Mouse (Mus musculus) hindbrain, embryonic 15.5 days (tissue): ENCODE data around the gene Swap70. TPM values are rescaled to one million over a fixed set of nuclear protein-coding genes. Genes with fewer than 3 reads are reported as not detected.

Experiments
- ATAC-seq: fragments of 200-750 bp; cut with Nextera tagmentation; 2 replicates; pipeline ENCODE4 v1.8.0; 2017; ENCODE audit warnings: low read depth, moderate number of reproducible peaks, moderate TSS enrichment; ENCODE audit not compliant: low FRiP score
- H3K27ac ChIP-seq: fragments of 300-500 bp; sonication (generic); replicated peaks from 2 replicates; pipeline ENCODE4 v1.5.1; 2015; ENCODE audit warnings: mild to moderate bottlenecking, inconsistent platforms
- H3K27me3 ChIP-seq: fragments of 300-500 bp; sonication (generic); 2 replicates; pipeline ENCODE4 v1.6.1; 2015; ENCODE audit warnings: control low read depth, inconsistent platforms
- H3K36me3 ChIP-seq: fragments of 300-500 bp; sonication (generic); 2 replicates; pipeline ENCODE4 v1.6.1; 2015; ENCODE audit warnings: control low read depth, inconsistent platforms
- H3K4me1 ChIP-seq: fragments of 300-500 bp; sonication (generic); replicated peaks from 2 replicates; pipeline ENCODE4 v1.6.1; 2015; ENCODE audit warnings: control low read depth, inconsistent platforms
- H3K4me2 ChIP-seq: fragments of 300-500 bp; sonication (generic); 2 replicates; pipeline ENCODE4 v1.6.1; 2015; ENCODE audit warnings: moderate library complexity, mild to moderate bottlenecking, inconsistent platforms
- H3K4me3 ChIP-seq: fragments of 300-500 bp; sonication (generic); 2 replicates; pipeline ENCODE4 v1.5.1; 2015; ENCODE audit warnings: mild to moderate bottlenecking, inconsistent platforms
- H3K9ac ChIP-seq: fragments of 300-500 bp; sonication (generic); 2 replicates; pipeline ENCODE4 v1.6.1; 2015; ENCODE audit warnings: inconsistent platforms
- H3K9me3 ChIP-seq: fragments of 300-500 bp; sonication (generic); 2 replicates; pipeline ENCODE4 v1.6.1; 2016; ENCODE audit warnings: control low read depth, inconsistent platforms
- WGBS: fragments of 180-500 bp; shearing (Covaris S2); methylation state at CpG from one replicate; pipeline ENCODE4 v1.1.7; 2015; 5-methylcytosine and 5-hydroxymethylcytosine counted together
- polyA plus RNA-seq: library from polyadenylated mRNA; unstranded; fragments of >200 nt; fragmentation: Nextera tagmentation; extraction: Ambion mirVana; gene quantifications from 2 replicates; pipeline ENCODE4 v1.2.1, GENCODE M21; 2015

The Swap70 gene
- polyA plus RNA-seq, 1 experiment from 2014 or later, result 10.1 TPM

DNA sequence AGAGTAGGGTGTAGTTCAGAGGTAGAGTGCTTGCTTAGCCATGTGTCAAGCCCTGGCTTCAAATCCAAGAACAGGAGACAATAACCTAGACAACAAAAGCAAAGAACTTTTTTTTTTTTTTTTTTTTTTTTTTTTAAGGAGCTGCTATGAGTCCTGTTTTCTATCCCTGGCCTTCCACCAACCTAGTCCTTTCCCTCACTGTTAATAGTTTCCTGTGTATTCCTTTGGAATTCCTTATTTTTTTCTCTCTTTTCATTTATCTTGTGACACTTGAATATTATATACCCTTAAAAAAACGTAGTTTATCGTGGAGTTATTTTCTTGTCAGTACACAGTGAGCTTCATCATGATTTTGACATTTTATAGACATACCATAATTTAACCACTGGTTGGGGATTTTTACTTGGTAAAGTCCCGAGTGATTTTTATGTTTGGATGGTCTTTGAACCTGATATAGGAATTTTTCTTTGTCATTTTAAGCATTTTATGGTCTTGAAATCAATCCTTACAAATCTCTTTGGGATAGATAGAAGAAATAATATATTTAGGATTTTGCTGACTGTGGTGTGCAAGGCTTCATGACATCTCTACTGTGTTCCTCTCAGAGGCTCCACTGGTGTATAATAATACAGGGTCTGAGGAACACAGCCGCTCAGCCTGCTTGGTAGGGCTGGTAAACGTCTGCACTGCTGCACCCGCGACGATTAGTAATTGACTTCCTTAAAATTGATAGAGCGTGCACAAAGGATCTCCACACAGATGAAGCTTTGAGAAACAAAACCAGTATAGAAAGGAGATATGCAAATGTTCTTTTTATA lies 20.2 kb downstream of the Swap70 start:
- ATAC-seq, result no peak
- no peaks in the 10 kb centered on the region for H3K9me3 ChIP-seq
- H3K9ac ChIP-seq, result no peak overlapping the region
- no peak overlapping the region for H3K4me2 ChIP-seq
- no peak overlapping the region for H3K27ac ChIP-seq
- no peak overlapping the region for H3K4me3 ChIP-seq
- no peaks in the 10 kb centered on the region for H3K36me3 ChIP-seq
- WGBS, result 73% methylated on average over 9 of the region's 9 CpGs
- H3K4me1 ChIP-seq, result 0 out of 2 replicates have a peak, but pooled peaks cover 4% of the 10 kb centered on the region
- H3K27me3 ChIP-seq, result no peaks in the 10 kb centered on the region

DNA sequence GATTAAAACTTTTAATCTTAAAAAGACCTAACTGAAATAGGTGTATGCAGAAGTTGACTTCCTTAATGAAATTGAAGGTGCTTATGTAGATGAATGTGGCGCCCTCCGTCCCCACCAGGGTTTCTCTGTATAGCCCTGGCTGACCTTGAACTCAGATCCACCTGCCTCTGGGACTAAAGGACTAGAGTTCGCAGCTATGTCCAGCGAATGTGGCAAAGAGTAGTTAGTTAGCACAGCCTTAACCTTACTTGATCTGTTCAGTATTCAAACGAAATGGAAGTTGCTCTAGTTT lies 20.7 kb downstream of the Swap70 start:
- no peak overlapping the region for H3K27ac ChIP-seq
- no peaks in the 10 kb centered on the region for H3K9me3 ChIP-seq
- H3K36me3 ChIP-seq, result no peaks in the 10 kb centered on the region
- 0 out of 2 replicates have a peak, but pooled peaks cover 4% of the 10 kb centered on the region for H3K4me1 ChIP-seq
- ATAC-seq, result no peak
- H3K27me3 ChIP-seq, result no peaks in the 10 kb centered on the region
- no peak overlapping the region for H3K4me3 ChIP-seq
- H3K4me2 ChIP-seq, result no peak overlapping the region
- no peak overlapping the region for H3K9ac ChIP-seq
- 96% methylated on average over 5 of the region's 5 CpGs for WGBS

DNA sequence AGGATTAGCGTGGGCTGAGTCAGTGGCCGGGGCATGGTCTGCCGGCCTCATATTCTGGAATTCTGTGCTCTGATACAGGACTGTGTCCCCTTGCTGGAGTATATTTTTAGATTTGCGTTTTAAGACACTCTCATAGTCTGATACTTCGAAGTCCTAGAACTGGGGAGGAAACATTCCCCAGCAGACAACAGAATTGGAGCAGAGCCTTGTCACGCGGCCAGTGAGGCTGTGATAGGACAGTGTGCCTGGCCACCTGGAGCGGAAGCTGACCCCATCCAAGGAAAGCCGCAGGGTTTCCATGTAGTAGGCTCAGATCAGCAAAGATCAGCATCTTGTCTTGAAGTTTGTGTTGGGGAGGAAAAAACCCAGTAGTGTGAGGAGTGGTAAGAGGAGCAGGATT lies 23.6 kb downstream of the Swap70 start:
- WGBS, result 93% methylated on average over 9 of the region's 9 CpGs
- H3K27me3 ChIP-seq, result no peaks in the 10 kb centered on the region
- H3K9me3 ChIP-seq, result no peaks in the 10 kb centered on the region
- H3K4me2 ChIP-seq, result no peak overlapping the region
- H3K4me3 ChIP-seq, result no peak overlapping the region
- no peaks in the 10 kb centered on the region for H3K4me1 ChIP-seq
- no peak overlapping the region for H3K9ac ChIP-seq
- no peaks in the 10 kb centered on the region for H3K36me3 ChIP-seq
- no peak for ATAC-seq
- no peak overlapping the region for H3K27ac ChIP-seq

DNA sequence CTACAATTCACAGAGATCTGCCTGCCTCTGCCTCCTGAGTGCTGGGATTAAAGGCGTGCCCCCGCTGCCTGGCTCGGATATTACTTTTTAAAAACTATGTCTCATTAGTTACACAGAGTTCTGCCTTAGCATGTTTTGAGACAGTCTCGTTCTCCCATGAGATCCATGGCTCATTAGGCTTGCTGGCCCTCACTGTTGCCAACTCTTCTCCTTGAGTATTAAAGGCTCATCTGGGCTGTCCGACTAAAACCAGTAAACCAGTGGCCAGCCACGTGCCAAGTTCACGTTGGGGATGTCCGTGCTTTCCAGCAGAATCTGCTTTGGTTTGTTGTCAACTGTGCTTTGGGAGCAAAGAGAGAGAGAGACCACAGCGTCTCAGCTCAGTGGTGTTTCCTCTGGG lies 25.0 kb downstream of the Swap70 start:
- ATAC-seq, result no peak
- H3K4me1 ChIP-seq, result no peaks in the 10 kb centered on the region

DNA sequence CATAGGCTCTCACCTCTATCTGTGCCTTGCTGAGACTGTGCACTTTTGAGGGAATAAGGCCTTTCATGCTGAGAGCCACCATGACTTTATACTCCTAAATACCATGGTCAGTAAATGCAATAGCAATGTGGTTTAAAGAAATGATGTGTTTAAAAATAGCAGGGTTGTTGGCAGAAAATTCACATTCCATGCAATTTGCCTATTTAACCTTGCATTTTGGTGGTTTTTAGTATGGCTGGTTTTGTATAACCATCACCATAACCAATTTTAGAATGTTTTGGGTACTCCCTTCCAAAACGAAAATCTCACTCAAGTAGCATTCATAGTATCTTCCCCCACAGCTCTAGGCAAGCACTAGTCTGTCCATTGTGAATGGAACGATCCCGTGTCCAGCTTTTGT lies 26.3 kb downstream of the Swap70 start:
- Histone ChIP-seq H3K4me1 (no peaks in the 10 kb centered on the region), H3K4me3 (no peak overlapping the region), H3K9ac (no peak overlapping the region), H3K36me3 (no peaks in the 10 kb centered on the region), H3K9me3 (no peaks in the 10 kb centered on the region), H3K4me2 (no peak overlapping the region), H3K27me3 (no peaks in the 10 kb centered on the region), H3K27ac (no peak overlapping the region)
- WGBS, result 94% methylated on average over 3 of the region's 3 CpGs
- no peak for ATAC-seq

More for the DNA sequence above, 25.0 kb downstream of the Swap70 start:
- no peak overlapping the region for H3K9ac ChIP-seq
- no peak overlapping the region for H3K27ac ChIP-seq
- H3K27me3 ChIP-seq, result no peaks in the 10 kb centered on the region
- no peaks in the 10 kb centered on the region for H3K36me3 ChIP-seq
- H3K4me3 ChIP-seq, result no peak overlapping the region
- no peaks in the 10 kb centered on the region for H3K9me3 ChIP-seq
- H3K4me2 ChIP-seq, result no peak overlapping the region
- WGBS, result 89% methylated on average over 9 of the region's 9 CpGs

DNA sequence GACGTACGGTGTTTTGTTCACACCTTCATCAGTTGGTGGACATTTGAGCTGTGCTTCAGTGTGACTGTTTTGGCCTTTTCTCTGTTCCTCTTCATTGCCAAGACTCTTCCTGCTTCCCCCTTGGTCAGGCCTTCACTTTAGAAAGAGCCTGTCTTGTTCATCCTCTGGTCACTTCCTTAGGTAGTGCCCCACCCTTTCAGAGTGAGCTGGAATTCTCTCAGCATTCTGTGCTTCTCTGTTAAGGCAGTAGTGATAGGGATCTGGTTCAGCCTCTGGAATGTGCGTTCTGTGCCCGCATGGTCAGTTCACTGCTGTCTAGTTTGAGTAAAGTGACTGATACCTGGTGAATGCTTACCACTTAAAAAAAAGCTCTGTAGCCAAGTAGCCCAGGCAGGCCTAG lies 27.2 kb downstream of the Swap70 start:
- no peak overlapping the region for H3K4me2 ChIP-seq
- H3K9ac ChIP-seq, result no peak overlapping the region
- H3K4me1 ChIP-seq, result no peaks in the 10 kb centered on the region
- H3K27ac ChIP-seq, result no peak overlapping the region
- ATAC-seq, result no peak
- no peaks in the 10 kb centered on the region for H3K9me3 ChIP-seq
- WGBS, result 94% methylated on average over 4 of the region's 4 CpGs
- no peaks in the 10 kb centered on the region for H3K27me3 ChIP-seq
- H3K36me3 ChIP-seq, result no peaks in the 10 kb centered on the region
- H3K4me3 ChIP-seq, result no peak overlapping the region

DNA sequence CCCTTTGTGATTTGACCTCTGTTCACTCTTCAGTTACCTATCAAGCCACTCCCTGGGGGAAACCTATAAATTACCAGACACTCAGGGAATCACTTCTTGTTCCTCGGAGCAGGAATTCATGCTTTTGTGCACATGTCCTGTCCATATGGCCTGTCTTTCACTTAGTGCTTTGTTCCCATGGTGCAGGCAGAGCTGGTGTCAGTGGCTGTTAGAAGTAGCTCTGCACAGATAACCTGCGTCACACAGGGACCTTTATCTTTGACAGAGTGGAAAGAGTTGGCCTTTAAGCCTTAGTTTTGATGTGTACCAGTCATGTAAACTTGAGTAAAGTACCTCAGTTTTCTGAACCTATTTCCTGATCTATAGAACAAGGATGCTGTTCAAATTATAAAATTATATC lies 32.4 kb downstream of the Swap70 start:
- ATAC-seq, result no peak

DNA sequence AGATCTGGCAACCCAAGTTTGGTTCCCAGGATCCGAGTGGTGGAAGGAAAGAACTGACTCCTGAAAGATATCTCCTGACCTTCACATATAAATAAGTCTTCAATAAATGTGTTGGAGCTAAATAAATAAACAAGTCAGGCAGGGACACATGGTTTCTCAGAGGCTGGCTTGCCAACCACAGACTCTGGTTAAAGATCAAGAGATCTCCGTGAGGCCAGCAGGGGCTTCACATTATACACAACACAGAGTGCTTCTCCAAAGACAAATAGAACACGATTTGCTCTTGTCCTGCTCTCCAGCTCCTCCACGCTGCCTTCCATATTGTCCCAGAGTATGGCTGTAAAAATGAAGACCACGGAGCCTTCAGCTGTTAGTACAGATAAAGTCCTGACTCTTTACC lies 32.9 kb downstream of the Swap70 start:
- 91% methylated on average over 5 of the region's 5 CpGs for WGBS

More for the DNA sequence above, 32.4 kb downstream of the Swap70 start:
- H3K4me3 ChIP-seq, result no peak overlapping the region
- no peaks in the 10 kb centered on the region for H3K4me1 ChIP-seq
- H3K36me3 ChIP-seq, result no peaks in the 10 kb centered on the region
- H3K9ac ChIP-seq, result no peak overlapping the region
- WGBS, result 61% methylated on average over 2 of the region's 2 CpGs
- H3K9me3 ChIP-seq, result no peaks in the 10 kb centered on the region
- H3K27ac ChIP-seq, result no peak overlapping the region
- H3K27me3 ChIP-seq, result no peaks in the 10 kb centered on the region
- no peak overlapping the region for H3K4me2 ChIP-seq

DNA sequence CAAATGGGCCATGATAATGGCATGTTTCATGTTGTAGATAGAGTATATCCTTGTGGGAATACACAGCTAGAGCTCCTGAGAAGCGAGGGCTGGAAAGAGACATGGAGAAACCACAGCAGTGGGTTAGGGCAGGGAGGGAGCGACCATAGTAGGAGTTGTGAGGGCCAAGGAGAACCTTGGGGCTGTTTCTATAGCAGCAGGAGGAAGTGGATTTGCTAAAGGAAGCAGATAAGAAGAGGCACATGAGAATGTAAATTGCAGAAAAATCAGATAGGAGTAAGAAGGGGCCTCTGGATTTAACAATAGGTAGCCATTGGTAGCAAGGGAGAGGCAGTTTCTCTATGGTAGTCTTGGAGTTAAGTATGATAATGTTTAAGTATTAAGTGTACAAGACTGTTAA lies 35.5 kb downstream of the Swap70 start:
- no peak overlapping the region for H3K9ac ChIP-seq
- H3K9me3 ChIP-seq, result no peaks in the 10 kb centered on the region
- H3K27me3 ChIP-seq, result no peaks in the 10 kb centered on the region
- H3K27ac ChIP-seq, result no peak overlapping the region
- no peak for ATAC-seq
- no peaks in the 10 kb centered on the region for H3K36me3 ChIP-seq
- no peaks in the 10 kb centered on the region for H3K4me1 ChIP-seq
- H3K4me3 ChIP-seq, result no peak overlapping the region
- no peak overlapping the region for H3K4me2 ChIP-seq
- WGBS, result 86% methylated on average over 2 of the region's 2 CpGs

More for the DNA sequence above, 32.9 kb downstream of the Swap70 start:
- Histone ChIP-seq H3K9ac (no peak overlapping the region), H3K4me3 (no peak overlapping the region), H3K9me3 (no peaks in the 10 kb centered on the region), H3K4me1 (no peaks in the 10 kb centered on the region), H3K27me3 (no peaks in the 10 kb centered on the region), H3K36me3 (no peaks in the 10 kb centered on the region), H3K27ac (no peak overlapping the region), H3K4me2 (no peak overlapping the region)
- no peak for ATAC-seq

DNA sequence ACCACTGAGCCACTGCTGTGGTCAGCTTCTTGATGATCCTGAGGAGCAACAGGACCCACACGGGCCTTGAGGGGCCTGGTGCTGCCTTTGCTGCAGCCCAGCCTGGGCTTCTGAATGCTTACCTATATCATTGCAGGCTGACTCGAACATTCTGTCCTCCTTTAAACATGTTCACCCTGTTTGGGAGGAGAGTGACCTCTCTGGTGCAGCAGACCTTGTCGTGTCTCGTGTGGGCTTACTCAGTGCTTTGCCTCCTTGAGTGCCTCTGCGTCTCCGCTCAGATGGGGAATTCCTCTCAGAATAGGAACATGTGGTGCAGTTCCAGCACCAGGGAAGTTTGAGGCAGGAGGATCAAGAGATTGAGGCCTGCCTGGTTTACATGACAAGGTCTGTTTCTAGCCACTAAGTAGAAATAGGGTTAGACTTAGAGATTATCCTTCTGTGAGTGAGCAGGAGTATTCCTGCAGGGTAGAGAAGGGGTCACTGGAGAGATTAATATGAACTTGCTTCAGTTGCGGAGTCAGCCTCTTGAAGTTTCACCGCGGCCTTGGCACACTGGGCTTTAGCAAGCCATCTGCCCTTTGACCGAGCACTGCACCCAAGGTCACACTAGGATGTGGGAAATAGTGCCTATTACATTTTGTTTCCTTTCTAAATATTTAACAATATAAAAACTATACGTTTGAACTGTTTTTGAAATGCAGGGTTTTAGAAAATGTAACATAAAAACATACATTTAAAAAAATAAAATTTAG lies 36.9 kb downstream of the Swap70 start:
- no peak for ATAC-seq
- no peak overlapping the region for H3K4me3 ChIP-seq
- H3K4me2 ChIP-seq, result no peak overlapping the region
- no peaks in the 10 kb centered on the region for H3K27me3 ChIP-seq
- WGBS, result 88% methylated on average over 11 of the region's 11 CpGs
- H3K27ac ChIP-seq, result no peak overlapping the region
- H3K9me3 ChIP-seq, result no peaks in the 10 kb centered on the region
- H3K36me3 ChIP-seq, result no peaks in the 10 kb centered on the region
- no peak overlapping the region for H3K9ac ChIP-seq
- no peaks in the 10 kb centered on the region for H3K4me1 ChIP-seq

DNA sequence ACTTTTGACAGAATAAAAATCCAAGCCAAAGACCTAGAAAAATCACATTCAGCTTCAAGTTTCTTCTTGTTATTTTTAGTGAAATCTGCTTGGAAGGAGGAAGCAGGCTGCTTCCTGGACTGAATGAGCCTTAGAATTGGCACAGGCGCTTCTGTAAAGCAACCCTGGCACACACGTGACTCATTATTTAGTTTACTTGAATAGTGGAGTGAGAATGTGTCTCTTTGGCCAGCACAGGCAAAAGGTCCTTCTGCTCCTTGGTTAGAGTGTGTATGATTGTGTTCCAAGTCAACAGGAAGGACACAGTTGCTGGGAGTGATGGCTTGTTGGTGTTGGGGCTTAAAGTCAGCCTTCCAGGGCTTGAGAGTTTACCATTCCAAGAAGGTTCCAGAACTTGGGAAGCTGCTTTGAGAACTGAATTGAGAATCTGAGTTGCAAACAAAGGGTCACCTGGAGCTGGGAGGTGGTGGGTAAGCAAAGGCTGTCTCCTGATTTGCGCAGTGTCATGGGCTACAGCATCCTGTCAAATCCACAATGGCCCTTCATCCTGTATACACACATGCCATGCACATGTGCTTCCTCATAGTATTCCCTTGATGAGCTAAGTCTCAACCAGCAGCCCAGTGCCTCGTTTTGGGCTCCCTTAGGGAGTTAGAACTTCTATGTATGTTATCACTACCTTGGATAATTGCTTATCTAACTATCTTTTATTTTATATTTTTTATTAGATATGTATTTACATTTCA lies 38.6 kb downstream of the Swap70 start:
- Histone ChIP-seq H3K4me3 (no peak overlapping the region), H3K36me3 (no peaks in the 10 kb centered on the region), H3K4me2 (no peak overlapping the region), H3K4me1 (no peaks in the 10 kb centered on the region), H3K9ac (no peak overlapping the region), H3K27me3 (no peaks in the 10 kb centered on the region), H3K9me3 (no peaks in the 10 kb centered on the region), H3K27ac (no peak overlapping the region; the same call in 1 of the 2 replicates)
- ATAC-seq, result no peak
- WGBS, result 83% methylated on average over 4 of the region's 4 CpGs

DNA sequence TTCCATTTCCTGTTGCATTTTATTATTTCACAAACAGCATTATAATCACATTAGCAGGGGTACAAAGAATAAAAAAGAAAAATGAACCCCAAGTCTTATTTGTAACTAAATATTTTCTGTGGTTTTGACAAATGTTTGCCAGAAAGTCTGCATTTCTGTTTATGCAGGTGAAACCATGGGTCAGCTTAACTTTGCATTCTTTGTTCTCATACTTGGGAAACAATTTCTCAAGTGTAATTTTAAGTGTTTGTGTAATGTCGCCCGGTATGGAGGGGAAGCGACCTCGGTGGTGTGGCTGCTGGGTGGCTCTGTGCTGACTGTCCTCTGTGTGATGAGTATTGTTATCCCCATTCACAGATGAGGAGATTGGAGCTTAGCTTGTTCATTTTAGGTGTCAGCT lies 40.3 kb downstream of the Swap70 start:
- Histone ChIP-seq H3K36me3 (no peaks in the 10 kb centered on the region), H3K27ac (no peak overlapping the region)

More for the DNA sequence above, 40.3 kb downstream of the Swap70 start:
- no peak overlapping the region for H3K4me3 ChIP-seq
- H3K9ac ChIP-seq, result no peak overlapping the region
- WGBS, result 84% methylated on average over 4 of the region's 4 CpGs
- no peaks in the 10 kb centered on the region for H3K9me3 ChIP-seq
- no peak for ATAC-seq
- H3K4me1 ChIP-seq, result no peaks in the 10 kb centered on the region
- H3K27me3 ChIP-seq, result no peaks in the 10 kb centered on the region
- H3K4me2 ChIP-seq, result no peak overlapping the region
